Mouse (Mus musculus) midbrain, embryonic 13.5 days (tissue): ENCODE results near the gene Vps16. TPM values are rescaled to one million over a fixed set of nuclear protein-coding genes. Genes with fewer than 3 reads are reported as not detected.
A peak's percentile ranks its signal among the peaks of the same experiment; 100 is the strongest.

Experiments
- ATAC-seq: fragments of 200-750 bp; cut with Nextera tagmentation; 2 replicates; pipeline ENCODE4 v1.8.0; 2017; ENCODE audit warnings: mild to moderate bottlenecking, moderate TSS enrichment, moderate library complexity
- H3K27ac ChIP-seq: fragments of 300-500 bp; sonication (generic); 2 replicates; pipeline ENCODE4 v1.5.1; 2015; ENCODE audit warnings: inconsistent platforms, mild to moderate bottlenecking, moderate library complexity
- H3K27me3 ChIP-seq: fragments of 300-500 bp; sonication (generic); 2 replicates; pipeline ENCODE4 v1.6.1; 2015; ENCODE audit warnings: mild to moderate bottlenecking, inconsistent platforms
- H3K36me3 ChIP-seq: fragments of 300-500 bp; sonication (generic); 2 replicates; pipeline ENCODE4 v1.6.1; 2015; ENCODE audit warnings: mild to moderate bottlenecking, inconsistent platforms
- H3K4me1 ChIP-seq: fragments of 300-500 bp; sonication (generic); replicated peaks from 2 replicates; pipeline ENCODE4 v1.6.1; 2015; ENCODE audit warnings: inconsistent platforms
- H3K4me2 ChIP-seq: fragments of 300-500 bp; sonication (generic); replicated peaks from 2 replicates; pipeline ENCODE4 v1.6.1; 2015; ENCODE audit warnings: moderate library complexity, mild to moderate bottlenecking, inconsistent platforms
- H3K4me3 ChIP-seq: fragments of 300-500 bp; sonication (generic); replicated peaks from 2 replicates; pipeline ENCODE4 v1.5.1; 2015; ENCODE audit warnings: mild to moderate bottlenecking, inconsistent platforms
- H3K9ac ChIP-seq: fragments of 300-500 bp; sonication (generic); replicated peaks from 2 replicates; pipeline ENCODE4 v1.6.1; 2015; ENCODE audit warnings: mild to moderate bottlenecking, inconsistent platforms
- H3K9me3 ChIP-seq: fragments of 300-500 bp; sonication (generic); 2 replicates; pipeline ENCODE4 v1.6.1; 2016; ENCODE audit warnings: mild to moderate bottlenecking, inconsistent platforms
- WGBS: fragments of 180-500 bp; shearing (Covaris S2); methylation state at CpG from one replicate; pipeline ENCODE4 v1.1.7; 2015; 5-methylcytosine and 5-hydroxymethylcytosine counted together
- polyA plus RNA-seq: library from polyadenylated mRNA; unstranded; fragments of >200 nt; fragmentation: Nextera tagmentation; extraction: Ambion mirVana; gene quantifications from 2 replicates; pipeline ENCODE4 v1.2.1, GENCODE M21; 2015

Gene Vps16
- polyA plus RNA-seq, 1 experiment from 2014 or later, result 112 TPM

GRCm38 (mm10) chr2:130401891-130402290, 22.2 kb upstream of the Vps16 start:
- peaks cover 11% of the 10 kb centered on the region for H3K4me1 ChIP-seq
- 89% methylated on average over 4 of the region's 4 CpGs for WGBS

DNA sequence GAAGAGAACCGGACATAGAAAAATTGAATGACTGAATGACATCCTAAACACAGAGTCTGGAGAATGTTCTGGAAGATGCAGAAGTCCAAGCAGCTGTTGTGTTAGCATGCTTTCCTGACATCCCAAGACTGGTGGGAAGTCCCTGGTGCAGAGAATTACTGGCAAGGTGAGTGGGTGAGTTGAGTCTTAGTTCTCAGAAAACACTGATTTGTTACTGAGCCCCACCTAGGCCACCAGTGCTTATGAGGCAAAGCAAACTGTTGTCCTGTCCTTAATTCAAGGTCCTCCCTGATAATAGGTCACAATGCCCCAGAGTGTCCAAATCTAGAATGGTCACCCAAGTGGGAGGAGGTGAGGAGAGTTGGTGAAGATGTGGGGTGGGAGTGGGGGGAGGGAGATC, 19.2 kb upstream of the Vps16 start, which contains the start of the genes Gm28372 and 1700020A23Rik:
Gene Gm28372, plus strand, starts transcription at position 301 of the 400 bp plus-strand sequence.
Gene 1700020A23Rik, plus strand, starts transcription at position 321 of the 400 bp plus-strand sequence.
- 89% methylated on average over 1 of the region's 1 CpGs for WGBS
- no peaks in the 10 kb centered on the region for H3K4me1 ChIP-seq
- H3K9ac ChIP-seq, result no peak within 1 kb of the TSS
- ATAC-seq, result no peak
- no peaks in the 10 kb centered on the region for H3K36me3 ChIP-seq
- H3K4me3 ChIP-seq, result no peak within 1 kb of the TSS
- no peak within 1 kb of the TSS for H3K27ac ChIP-seq
- H3K27me3 ChIP-seq, result no peaks in the 10 kb centered on the region
- no peak within 1 kb of the TSS for H3K4me2 ChIP-seq
- no peaks in the 10 kb centered on the region for H3K9me3 ChIP-seq

More at GRCm38 (mm10) chr2:130401891-130402290, 22.2 kb upstream of the Vps16 start:
- H3K36me3 ChIP-seq, result no peaks in the 10 kb centered on the region
- no peak for ATAC-seq
- peaks cover 24% of the 10 kb centered on the region for H3K27me3 ChIP-seq
- H3K27ac ChIP-seq, result no peak overlapping the region
- no peak overlapping the region for H3K9ac ChIP-seq
- H3K9me3 ChIP-seq, result no peaks in the 10 kb centered on the region
- no peak overlapping the region for H3K4me3 ChIP-seq
- H3K4me2 ChIP-seq, result no peak overlapping the region

- H3K9ac ChIP-seq, result no peak within 1 kb of the TSS
- no peaks in the 10 kb centered on the region for H3K27me3 ChIP-seq
- H3K27ac ChIP-seq, result no peak within 1 kb of the TSS
- WGBS, result 74% methylated on average over 2 of the region's 2 CpGs
- ATAC-seq, result no peak
- no peak within 1 kb of the TSS for H3K4me3 ChIP-seq
- no peak within 1 kb of the TSS for H3K4me2 ChIP-seq
- no peaks in the 10 kb centered on the region for H3K9me3 ChIP-seq
- no peaks in the 10 kb centered on the region for H3K4me1 ChIP-seq
- H3K36me3 ChIP-seq, result no peaks in the 10 kb centered on the region
Measured at GRCm38 (mm10) chr2:130406178-130406577, 18.0 kb upstream of the Vps16 start, which contains the start of gene Tmem239. Gene Tmem239 (plus strand): TSS chr2:130406478.

- Histone ChIP-seq H3K27me3 (no peaks in the 10 kb centered on the region), H3K4me3 (no peak overlapping the region), H3K4me1 (peaks cover 5% of the 10 kb centered on the region), H3K4me2 (no peak overlapping the region), H3K9ac (no peak overlapping the region), H3K27ac (no peak overlapping the region), H3K36me3 (no peaks in the 10 kb centered on the region), H3K9me3 (no peaks in the 10 kb centered on the region)
- ATAC-seq, result no peak
- WGBS, result 14% methylated on average over 6 of the region's 6 CpGs
Measured at GRCm38 (mm10) chr2:130408194-130408593, 15.9 kb upstream of the Vps16 start.

GRCm38 (mm10) chr2:130411558-130412495, 12.3 kb upstream of the Vps16 start:
- Histone ChIP-seq H3K4me3 (no peak overlapping the region), H3K4me2 (no peak overlapping the region), H3K9me3 (no peaks in the 10 kb centered on the region), H3K36me3 (no peaks in the 10 kb centered on the region), H3K4me1 (peaks cover 5% of the 10 kb centered on the region), H3K27ac (no peak overlapping the region), H3K9ac (peak overlapping the region; percentile 26; the same call in 1 of the 2 replicates), H3K27me3 (no peaks in the 10 kb centered on the region)
- WGBS, result 34% methylated on average over 16 of the region's 16 CpGs
- ATAC-seq, result peak; percentile 89

DNA sequence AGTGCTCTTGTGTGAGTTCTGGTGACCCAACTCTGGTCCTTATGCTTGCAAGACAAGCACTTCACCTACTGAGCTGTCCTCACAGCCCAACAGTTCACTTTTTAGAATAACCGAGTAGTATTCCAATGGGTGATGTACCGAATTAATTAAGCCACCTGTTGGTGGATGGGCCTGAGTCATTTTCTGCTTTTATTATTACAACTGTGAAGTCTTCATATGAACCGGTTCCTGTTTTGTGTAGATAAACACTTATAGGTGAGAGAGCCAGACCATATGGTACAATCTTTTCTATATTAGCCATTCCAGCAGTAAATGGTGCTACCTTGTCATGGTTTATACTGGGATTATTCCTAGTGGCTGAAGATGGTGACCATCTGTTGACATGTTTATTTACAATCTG, 11.4 kb upstream of the Vps16 start:
- no peak overlapping the region for H3K27ac ChIP-seq
- no peak overlapping the region for H3K4me3 ChIP-seq
- H3K4me2 ChIP-seq, result no peak overlapping the region
- H3K4me1 ChIP-seq, result peaks cover 5% of the 10 kb centered on the region
- no peaks in the 10 kb centered on the region for H3K27me3 ChIP-seq
- no peaks in the 10 kb centered on the region for H3K36me3 ChIP-seq
- ATAC-seq, result no peak
- WGBS, result 80% methylated on average over 3 of the region's 3 CpGs
- H3K9ac ChIP-seq, result no peak overlapping the region
- H3K9me3 ChIP-seq, result no peaks in the 10 kb centered on the region

GRCm38 (mm10) chr2:130414094-130414856, 9.9 kb upstream of the Vps16 start:
- no peak for ATAC-seq

GRCm38 (mm10) chr2:130421781-130422620, 2.1 kb upstream of the Vps16 start:
- H3K27me3 ChIP-seq, result no peaks in the 10 kb centered on the region
- H3K36me3 ChIP-seq, result peaks cover 10% of the 10 kb centered on the region
- no peak overlapping the region for H3K9ac ChIP-seq
- no peak overlapping the region for H3K4me3 ChIP-seq
- H3K9me3 ChIP-seq, result no peaks in the 10 kb centered on the region
- no peak overlapping the region for H3K4me2 ChIP-seq
- 97% methylated on average over 26 of the region's 26 CpGs for WGBS
- peaks cover 47% of the 10 kb centered on the region for H3K4me1 ChIP-seq
- no peak for ATAC-seq
- no peak overlapping the region for H3K27ac ChIP-seq

More at GRCm38 (mm10) chr2:130414094-130414856, 9.9 kb upstream of the Vps16 start:
- Histone ChIP-seq H3K4me1 (peaks cover 5% of the 10 kb centered on the region), H3K9ac (no peak overlapping the region), H3K27ac (no peak overlapping the region), H3K9me3 (no peaks in the 10 kb centered on the region), H3K27me3 (no peaks in the 10 kb centered on the region), H3K4me3 (no peak overlapping the region), H3K4me2 (no peak overlapping the region), H3K36me3 (peaks cover 3% of the 10 kb centered on the region)
- 74% methylated on average over 6 of the region's 6 CpGs for WGBS

GRCm38 (mm10) chr2:130423397-130424125, 578 bp upstream of the Vps16 start:
- Histone ChIP-seq H3K9ac (peak overlapping the region; percentile 86), H3K4me3 (peak overlapping the region; percentile 74), H3K4me1 (peaks cover 47% of the 10 kb centered on the region), H3K9me3 (no peaks in the 10 kb centered on the region), H3K27me3 (no peaks in the 10 kb centered on the region), H3K27ac (peak overlapping the region; percentile 90), H3K36me3 (peaks cover 10% of the 10 kb centered on the region), H3K4me2 (peak overlapping the region; percentile 71)
- 16% methylated on average over 49 of the region's 49 CpGs for WGBS
- peak; percentile 82 for ATAC-seq

- Histone ChIP-seq H3K9me3 (no peaks in the 10 kb centered on the region), H3K27ac (no peak overlapping the region), H3K36me3 (no peaks in the 10 kb centered on the region), H3K4me1 (peaks cover 43% of the 10 kb centered on the region), H3K4me2 (peak overlapping the region; percentile 71), H3K9ac (peak overlapping the region; percentile 86), H3K27me3 (no peaks in the 10 kb centered on the region), H3K4me3 (peak overlapping the region; percentile 74)
- 45% methylated on average over 5 of the region's 5 CpGs for WGBS
- ATAC-seq, result no peak
Measured at GRCm38 (mm10) chr2:130425112-130425511, 973 bp downstream of the Vps16 start.

- Histone ChIP-seq H3K27ac (no peak overlapping the region), H3K9me3 (no peaks in the 10 kb centered on the region), H3K4me2 (no peak overlapping the region), H3K9ac (0 out of 2 replicates have a peak overlapping the region, but pooled peaks have one; percentile 15), H3K36me3 (peaks cover 8% of the 10 kb centered on the region), H3K4me1 (peaks cover 13% of the 10 kb centered on the region), H3K4me3 (no peak overlapping the region), H3K27me3 (no peaks in the 10 kb centered on the region)
- no peak for ATAC-seq
- WGBS, result 72% methylated on average over 2 of the region's 2 CpGs
Measured at GRCm38 (mm10) chr2:130429851-130430250, 5.7 kb downstream of the Vps16 start.
